Mouse (Mus musculus): ENCODE measurements at regions not wholly inside any gene's neighbourhood (a gene's known extent, or its start where the extent isn't known, plus 50 kb on each side); places are given as distances from the start of the nearest gene placed in this dataset.
"Not testable (repeated sequence)": the region's sequence is repeated elsewhere in the genome, so short reads cannot be mapped to it uniquely, and the experiment has no call there.

DNA sequence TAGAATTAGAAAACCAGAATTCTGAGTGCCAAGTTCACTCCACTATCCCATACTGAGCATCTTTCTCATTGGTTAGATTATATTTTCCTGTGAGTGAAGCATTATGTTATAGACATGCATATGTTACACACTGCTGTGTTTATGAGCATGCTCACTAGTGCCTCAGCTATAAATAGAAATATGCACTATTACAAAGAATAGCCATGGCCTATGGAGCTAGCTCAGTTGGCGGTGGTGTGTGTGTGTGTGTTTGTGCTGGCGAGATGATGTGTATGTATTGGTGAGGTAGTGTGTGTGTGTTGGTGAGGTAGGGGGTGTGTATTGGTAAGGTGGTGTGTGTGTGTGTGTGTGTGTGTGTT is 106.2 kb downstream of the Sec31a start:
- no peak for DNase-seq (ENCODE audit: low spot score)

DNA sequence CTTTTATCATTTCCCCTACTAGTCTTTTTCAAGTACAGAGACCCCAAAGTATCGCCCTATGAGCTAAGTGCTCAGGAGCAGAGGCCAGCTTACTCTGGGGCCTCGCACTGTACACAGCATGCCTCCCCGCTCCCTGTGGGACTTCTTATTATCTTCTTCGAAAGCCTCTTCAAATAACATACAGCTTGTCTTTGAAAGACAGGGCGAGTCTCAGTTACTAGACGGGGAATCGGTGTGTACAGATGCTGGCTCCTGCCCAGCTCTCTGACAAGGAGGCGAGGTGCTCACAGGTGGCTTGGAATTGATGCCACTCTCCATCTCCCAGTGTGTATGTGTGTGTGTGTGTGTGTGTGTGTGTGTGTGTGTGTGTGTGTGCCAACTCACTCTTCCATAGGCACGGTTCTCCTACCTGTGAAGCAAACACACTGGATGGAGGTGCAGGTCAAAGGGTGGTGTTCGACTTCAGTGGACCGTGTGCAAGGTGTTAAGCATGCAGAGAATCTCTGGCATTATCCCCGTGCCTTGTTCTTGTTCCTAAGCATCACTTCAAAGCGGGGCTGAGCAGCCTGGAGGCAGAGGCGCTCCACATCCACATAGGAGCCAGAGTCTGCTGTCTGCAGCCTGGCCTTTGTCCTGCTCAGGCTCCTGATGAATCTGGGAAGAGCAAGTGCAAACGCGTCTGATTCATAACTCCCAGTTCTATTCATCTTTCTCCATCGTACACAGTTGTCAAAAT is 106.8 kb downstream of the Sec31a start:
- DNase-seq (ENCODE audit: low spot score): no peak

DNA sequence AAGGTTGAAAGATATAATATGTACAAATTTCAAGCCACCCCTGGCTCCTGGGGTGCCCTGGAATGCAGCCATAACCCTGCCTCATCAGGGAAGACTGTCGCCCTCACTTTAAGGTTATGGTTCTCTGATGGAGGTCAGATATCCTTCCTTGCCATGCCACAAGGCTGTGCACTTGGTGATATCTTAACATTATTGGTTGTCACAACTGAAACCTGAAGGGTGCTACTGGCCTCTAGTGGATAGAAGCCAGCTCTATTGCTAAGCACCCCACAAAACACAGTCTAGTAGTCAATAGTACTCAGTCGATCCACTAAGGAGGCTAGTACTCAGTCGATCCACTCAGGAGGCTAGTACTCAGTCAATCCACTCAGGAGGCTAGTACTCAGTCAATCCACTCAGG is 111.6 kb downstream of the Sec31a start:
- DNase-seq (ENCODE audit: low spot score): no peak

DNA sequence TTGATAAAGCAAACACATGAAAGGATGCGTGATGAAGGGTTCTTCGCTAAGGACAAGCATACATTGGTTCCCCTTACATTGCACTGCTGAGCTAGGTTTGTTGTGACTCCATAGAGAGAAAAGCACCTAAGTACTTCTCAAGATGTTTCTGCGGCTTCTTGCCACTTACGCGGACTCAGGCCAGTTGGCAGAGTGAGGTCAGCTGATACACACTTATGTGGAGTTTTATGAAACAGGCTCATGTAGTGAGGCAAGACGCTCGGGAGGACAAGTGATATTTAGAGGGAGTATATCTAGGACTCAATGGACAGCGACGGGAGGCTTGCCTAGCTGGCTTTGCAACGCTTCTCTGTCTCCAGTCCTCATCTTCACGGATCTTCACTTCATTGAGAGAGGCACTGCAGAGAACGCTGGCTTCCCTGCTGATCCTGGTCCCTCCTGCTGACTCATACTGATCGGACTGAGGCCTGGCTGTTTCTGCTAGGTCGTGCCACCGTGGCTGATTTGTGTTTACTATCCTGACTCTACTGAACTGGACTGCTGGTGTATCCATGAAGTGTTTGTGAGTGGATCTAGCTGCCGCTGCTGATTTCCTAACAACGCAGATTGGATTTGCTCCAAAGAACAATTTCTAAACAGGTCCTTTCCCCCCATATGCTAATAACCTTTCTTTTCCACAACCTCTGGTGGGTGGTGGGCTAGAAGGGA is 113.8 kb downstream of the Sec31a start:
- peak; percentile 35 for DNase-seq (ENCODE audit: low spot score)

DNA sequence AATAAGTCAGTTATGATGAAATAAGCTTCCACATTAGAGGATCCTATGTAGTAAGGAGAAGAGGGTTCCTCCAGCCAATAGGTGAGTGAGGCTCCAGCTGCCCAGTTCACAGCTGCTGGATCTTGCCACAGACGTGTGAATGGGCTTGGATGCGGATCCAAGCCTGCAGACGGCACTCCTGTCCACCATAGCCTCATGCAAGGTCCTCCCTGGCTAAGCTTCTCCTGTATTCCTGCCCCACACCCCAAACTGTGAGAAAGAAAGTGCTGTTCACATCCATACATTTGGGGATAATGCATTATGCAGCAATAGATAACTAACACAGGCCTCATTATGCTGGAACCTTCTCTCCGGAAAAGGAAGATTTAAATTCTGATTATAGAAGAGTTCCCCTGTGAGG is 116.9 kb downstream of the Sec31a start:
- no peak for DNase-seq (ENCODE audit: low spot score)

DNA sequence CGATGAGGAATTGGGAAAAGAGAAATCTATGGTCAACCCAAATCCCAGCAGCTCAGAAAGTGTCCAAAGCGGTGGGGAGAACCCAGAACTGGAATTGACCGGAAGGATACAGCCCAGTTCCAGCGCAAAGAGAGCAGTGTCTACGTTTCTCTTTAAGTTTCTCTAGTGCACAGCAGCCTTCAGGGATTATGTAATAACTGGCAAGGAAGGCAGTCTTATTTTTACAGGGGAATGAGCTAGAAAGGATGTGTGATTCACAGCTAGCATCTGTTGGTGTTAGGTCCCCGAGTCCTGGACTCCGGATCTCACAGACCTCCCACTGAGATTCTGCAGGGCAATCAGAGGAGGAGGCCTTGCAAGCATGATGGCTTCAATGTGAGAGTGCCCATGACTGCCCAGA is 121.8 kb downstream of the Sec31a start:
- DNase-seq (ENCODE audit: low spot score): peak; percentile 48

DNA sequence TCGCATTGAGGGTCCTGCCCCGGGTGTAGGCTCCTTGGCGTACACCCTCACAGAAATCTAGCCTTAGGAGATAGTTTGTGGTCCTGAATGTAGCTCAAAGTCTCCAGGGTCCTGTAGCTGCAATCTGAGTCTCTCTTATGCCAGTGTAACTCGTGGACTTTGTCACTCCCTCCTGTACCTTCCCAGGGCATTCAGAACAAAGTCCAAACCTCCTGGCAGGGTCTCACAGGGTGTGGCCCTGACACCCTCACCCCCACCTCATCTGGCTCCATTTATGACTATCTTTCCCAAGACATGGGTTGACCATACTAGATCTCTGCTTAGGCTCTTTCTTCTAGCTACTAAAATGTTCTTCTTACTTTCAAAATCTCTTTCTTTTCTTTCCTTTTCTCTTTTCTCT is 120.6 kb upstream of the Tmem150c start:
- DNase-seq (ENCODE audit: low spot score): no peak

DNA sequence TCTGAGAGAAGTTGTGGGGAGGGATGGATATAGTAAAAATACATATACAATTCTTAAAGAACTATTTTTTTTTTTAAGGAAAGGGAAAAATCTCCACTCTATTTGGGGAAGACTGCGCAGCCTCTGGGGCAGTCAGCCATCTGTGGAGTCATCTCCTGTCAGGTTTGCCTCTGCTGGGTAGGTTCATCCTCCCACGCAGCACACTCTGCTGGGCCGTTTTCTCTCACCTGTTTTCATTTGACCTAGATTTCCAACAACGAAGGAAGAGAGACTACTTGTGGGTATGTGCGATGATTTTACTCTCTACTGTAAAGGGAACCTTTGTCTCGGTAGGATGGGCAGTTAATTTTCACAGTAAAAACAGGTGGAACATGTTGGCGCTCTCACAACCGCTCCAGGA is 119.9 kb upstream of the Tmem150c start:
- no peak for DNase-seq (ENCODE audit: low spot score)

DNA sequence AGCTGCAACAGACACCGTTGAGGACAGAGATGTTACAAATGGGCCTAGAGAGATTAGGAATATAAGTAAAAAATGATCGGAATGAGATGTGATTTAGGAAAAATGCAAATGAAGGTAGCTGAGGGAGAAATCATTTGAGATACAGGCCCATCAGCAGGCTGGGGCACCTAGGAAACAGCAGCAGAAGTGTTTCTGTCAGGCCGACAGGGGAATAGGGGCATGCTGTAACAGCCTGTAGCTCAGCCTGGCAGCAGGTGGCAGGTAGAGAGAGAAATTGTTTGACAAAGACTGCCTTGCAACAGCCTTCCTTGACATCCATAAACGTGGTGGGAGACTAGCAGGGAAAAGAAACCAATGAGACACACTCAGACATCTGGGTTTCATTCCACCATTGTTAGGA is 115.1 kb upstream of the Tmem150c start:
- DNase-seq (ENCODE audit: low spot score): no peak

DNA sequence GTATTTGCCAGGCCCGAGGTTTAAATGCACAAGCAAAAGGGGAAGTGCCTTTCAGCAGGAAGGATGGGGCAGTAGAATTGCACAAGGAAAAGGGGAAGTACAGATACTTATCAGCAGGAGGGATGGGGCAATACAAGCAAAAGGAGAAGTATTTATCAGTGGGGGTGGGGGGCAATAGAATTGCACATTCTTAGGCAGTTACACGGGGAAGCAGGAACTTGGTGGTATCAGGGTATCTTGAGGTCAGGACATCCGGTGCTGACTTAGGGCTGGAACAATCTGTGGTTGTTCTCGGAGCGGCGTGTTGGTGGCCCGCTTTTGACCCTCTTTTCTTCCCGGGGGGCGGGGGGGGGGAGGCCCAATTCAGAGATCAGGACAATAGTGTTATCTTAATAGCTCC is 112.4 kb upstream of the Tmem150c start:
- not testable (repeated sequence) for DNase-seq (ENCODE audit: low spot score)

DNA sequence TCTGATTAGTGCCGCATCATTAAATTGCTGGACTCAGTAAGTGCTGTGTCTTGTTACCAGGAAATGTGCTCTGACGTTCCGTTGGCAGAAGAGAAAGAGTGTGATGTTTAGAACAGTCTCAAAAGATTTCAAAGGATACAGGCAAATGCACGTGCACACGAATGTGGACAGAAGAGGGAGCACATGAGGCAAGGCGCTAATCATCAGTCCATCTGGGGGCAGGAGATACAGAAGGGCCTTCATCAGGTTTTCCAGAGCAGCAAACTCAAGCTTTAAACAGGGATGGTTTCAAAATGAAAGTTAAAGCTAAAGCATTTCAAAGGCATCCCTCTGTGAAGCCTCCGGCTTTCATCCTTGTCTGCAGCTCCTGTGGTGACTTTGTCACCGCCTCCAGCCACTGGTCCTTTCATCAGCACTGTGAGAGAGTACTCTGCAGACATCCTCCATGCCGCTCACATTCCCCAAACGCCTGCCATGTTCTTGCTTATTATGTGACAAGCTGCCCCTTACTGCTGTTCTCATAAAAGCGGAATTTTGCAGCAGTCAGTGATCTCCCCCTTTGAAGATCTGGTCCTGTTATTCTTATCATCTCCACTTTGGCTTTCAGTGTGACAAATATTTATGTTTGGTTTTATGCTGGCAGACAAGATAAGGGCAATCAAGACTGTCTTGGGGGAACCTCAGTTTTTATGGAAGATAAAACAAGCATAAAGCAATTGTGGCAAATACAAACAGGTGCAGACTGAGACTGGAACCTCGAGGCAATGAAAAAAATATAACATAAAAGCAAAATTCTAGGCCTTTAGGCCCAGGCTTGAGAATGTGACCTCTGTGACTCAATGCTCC is 111.5 kb upstream of the Tmem150c start:
- DNase-seq (ENCODE audit: low spot score): no peak

DNA sequence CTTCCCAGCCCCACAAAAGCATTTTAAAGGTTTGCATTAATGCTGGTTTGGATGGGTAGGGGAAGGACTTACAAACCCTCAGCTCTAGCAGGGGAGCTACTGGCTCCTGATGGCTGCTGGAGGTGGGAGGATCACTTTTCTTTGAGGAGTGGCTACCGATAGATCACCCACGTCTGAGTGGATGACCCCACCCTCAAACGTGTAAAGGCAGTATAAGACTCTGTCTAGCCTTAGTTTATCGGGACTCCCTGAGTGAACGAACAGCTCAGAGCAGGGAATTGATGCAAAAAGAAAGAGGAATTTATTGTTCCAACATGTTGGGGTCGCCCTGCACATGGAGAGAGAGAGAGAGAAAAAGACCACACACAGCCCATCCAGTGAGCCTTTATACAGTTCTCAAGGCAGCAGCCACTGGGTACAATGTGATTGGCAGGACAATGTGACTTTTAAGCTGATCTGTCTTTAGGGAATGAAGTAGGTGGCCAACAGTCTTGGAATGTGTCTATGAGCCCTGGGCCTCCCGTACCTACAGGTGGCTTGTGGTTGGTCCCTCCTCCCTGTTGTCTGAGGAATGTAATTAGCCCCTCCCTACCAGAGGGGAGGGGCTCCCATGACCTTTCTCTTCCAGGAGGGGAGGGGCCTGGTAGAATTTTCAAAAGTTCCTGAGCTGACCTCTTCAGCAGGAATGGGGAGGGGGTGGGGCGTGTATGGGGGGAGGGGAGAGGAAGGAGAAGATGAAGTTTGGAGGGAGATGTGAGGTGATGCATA is 108.7 kb upstream of the Tmem150c start:
- no peak for DNase-seq (ENCODE audit: low spot score)

DNA sequence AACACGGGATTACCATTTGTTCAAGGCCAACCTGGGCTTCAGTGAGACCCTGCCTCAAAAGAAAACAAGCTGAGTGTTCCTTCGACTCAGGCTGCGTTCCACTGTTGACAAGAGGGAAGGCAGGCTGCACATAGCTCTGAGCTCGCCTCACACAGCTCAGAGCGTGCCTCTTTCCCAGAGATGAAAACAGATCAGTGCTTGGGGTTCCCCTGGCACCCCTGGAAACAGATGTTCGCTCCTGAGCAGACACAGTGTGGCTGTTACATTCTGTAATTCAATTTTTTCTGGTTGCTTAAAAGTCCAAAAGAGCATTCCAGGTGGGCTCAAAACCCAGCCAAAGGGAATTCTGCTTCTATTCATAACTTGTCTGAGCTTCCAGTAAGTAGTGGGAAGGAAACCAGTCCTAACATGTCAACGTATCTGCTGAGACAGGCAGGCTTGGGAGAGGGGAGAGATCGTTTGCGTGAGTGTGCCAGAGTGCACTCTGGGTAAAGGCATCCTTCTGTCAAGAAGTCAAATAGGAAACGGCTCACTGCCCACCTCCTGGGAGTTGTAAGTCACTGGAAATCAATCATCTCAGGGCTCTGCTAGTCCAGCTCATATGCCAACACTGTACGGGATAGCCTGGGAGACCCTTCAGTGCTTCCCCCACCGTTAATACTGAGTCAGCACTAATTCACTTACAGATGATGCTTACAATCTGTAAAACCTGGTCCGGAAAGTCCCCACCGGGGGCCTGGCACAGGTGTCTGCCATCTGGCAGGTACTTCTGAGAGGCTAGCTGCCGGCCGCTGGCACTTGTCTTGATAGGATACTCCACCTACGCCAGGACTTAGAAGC is 107.3 kb upstream of the Tmem150c start:
- DNase-seq (ENCODE audit: low spot score): no peak

DNA sequence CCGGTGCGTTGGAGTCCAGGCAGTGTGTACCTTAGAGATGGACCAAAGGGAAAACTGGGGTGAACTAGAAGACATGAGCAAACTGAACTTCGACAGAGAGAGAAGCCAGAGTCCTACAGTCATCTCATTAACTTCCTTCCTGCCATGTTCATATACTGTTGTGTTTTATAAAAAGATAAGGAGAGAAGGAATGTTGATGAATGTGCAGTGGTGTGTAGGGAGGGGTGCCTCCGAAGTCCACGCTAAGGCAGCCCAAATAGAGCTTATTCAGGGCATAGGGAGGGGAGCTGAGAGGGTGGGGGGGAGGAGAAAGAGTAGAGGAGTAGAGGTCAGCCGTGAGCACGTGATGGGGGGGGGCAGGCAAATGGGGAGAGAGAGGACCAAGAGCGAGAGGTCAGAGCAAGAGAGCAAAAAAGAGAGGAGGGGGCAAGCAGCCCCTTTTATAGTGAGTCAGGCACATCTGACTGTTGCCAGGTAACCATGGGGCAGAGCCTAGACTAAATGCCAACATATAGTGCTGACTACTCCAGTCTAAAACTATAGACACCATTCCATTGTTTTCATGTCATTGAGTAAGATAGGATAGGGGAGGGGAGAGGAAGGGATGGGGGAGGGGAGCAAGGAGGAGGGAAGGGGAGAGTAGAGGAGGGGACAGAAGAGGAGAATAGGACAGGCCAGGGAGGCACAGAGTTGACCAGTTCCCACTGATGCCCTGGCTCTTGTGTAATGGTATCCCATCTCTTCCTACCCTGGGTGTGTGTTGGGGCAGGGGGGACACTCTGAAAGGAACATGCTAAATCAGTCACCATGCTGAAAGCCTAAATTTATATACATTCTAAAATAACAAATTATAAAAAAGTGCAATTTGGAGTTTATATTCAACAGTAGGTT is 100.4 kb upstream of the Tmem150c start:
- DNase-seq (ENCODE audit: low spot score): no peak

DNA sequence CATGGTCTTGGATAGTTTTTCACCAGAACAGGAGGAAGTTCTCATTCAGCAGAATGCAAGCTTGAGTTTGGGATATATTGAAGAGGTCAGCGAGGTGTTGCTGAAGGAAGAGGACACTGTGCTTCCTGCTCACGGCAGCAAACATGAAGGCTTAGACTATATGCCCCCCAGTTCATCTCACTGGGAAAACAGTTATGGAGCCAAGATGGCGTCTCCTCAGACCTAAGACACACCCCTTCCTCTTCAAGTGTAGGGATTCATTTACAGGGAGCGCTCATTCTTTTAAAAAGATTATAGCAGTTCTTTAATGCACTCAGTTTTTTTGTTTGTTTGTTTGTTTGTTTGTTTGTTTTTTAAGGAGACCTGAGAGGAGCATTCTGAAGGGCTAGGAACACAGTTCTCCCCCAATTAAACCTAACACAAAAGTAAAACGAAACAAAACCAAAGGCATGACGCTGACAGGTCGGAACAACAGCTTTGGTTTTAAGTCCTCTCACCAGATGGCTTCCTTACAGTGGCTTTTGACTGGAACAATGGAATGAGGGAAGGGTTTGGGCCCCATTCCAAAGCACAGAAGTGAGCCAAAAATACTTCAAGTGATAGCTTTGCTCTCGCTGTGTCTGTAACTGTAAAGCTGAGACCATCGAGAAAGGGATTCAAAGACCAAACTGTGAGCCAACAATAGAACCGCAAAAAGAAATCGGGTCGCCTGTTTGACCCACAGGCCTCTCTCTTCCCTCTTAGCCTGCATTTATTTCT is 99.5 kb upstream of the Tmem150c start:
- DNase-seq (ENCODE audit: low spot score): peak; percentile 28

DNA sequence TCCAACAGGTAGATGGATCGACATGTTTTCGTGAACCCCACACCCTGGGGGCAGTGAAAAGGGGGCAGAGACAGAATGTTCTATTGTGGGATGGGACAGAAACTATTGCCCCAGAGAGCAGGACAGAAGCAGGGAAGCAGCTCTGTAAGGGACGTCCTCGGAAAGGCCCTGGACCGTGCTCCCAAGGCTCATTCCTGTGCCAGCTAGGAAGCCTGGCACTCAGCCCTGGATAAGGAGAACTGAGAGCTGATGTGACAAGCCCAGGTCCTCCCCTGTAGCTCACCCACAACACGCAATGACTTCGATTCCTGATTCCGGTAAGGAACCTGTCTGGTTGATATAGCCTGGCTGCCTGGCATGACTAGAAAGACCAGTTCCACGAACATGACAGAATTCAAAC is 95.7 kb upstream of the Tmem150c start:
- DNase-seq (ENCODE audit: low spot score): no peak

DNA sequence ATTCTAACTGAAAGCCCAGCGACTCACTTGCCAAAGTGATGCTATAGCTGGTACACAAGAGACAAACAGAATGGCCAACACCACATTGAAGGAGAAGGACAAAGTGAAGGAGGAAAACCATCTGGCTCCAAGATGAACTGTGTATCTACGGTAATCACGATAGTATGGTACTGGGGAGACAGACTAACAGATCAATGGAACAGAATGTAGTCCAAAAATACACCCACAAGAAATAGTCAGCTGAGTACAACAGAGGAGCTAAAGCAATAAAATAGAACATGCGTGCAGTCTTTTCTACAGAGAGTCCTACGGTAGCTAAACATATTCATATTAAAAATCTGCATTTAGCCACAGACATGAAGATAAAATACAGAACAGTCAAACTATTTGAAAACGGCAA is 92.4 kb upstream of the Tmem150c start:
- DNase-seq (ENCODE audit: low spot score): no peak

DNA sequence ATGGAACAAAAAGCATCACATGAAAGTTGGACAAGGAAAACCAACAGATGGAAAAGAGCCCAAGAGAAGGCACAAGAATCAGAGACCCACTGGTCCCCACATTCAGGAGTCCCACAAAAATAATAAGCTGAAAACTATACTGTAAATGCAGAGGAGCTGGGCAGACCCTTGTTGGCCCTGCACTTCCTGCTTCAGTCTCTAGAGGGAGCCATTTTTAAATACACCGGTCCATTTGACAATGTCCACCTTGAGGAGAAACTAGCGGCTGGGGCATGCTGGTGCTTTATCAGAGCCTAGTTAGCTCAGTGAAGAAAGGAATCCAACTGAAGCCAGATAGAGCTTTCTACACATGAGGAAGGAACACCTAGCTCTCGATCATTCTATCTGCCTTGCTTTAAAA is 90.1 kb upstream of the Tmem150c start:
- peak; percentile 10 for DNase-seq (ENCODE audit: low spot score)

DNA sequence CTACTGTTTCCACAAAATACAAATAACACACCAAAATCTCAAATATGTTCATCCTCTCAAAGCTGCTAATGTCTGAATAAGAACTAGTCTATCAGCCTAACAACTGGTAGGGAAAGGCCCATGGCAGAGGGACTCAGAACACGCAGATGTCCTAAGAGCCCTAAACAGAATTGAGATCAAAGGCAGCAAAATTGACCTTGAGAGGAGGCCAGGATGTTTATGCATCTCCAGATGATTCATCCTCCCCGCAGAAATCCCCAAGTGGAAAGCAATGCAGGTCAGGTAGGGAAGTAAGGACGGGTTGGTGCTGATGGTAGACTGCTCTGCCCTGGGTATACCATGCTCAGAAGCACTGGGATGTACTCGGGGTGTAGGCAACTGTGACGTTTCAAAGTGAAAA is 89.0 kb upstream of the Tmem150c start:
- no peak for DNase-seq (ENCODE audit: low spot score)

DNA sequence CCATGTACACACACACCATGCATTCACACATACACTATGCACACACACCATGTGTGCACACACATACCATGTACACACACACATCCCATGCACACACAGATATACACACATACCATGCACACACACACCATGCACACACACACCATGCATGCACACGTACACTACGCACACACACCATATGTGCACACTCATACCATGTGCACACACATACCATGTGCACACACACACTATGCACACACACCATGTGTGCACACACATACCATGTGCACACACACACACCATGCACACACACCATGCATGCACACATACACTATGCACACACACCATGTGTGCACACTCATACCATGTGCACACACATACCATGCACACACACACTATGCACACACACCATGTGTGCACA is 87.1 kb upstream of the Tmem150c start:
- DNase-seq (ENCODE audit: low spot score): no peak

Data from lung, postnatal 25 days (tissue).